Mouse (Mus musculus) lung, adult 2 months (tissue): ENCODE data around the gene Rpl41.

Experiments
- CTCF ChIP-seq: fragments of 200-500 bp; IDR thresholded peaks from 2 replicates; pipeline ENCODE4 v1.5.1; 2011; ENCODE audit warnings: mild to moderate bottlenecking, low read length, control low read depth; ENCODE audit not compliant: insufficient read depth
- POLR2A ChIP-seq: fragments of 200-500 bp; IDR thresholded peaks from 2 replicates; pipeline ENCODE4 v1.6.1; 2011; ENCODE audit warnings: low read depth, mild to moderate bottlenecking, control low read depth, low read length, borderline replicate concordance; ENCODE audit errors: extremely low read depth

GRCm38 (mm10) chr10:128575063-128575462 is 26.0 kb upstream of the Rpl41 start:
- TF ChIP-seq POLR2A (no peak), CTCF (peak; percentile 50)
